Mouse (Mus musculus) embryonic facial prominence, embryonic 10.5 days (tissue): ENCODE measurements at regions not wholly inside any gene's neighbourhood (a gene's known extent, or its start where the extent isn't known, plus 50 kb on each side); places are given as distances from the start of the nearest gene placed in this dataset.

Experiments used
- DNase-seq: peaks from one replicate; pipeline ENCODE4 v3.0.0-alpha.2; 2017; ENCODE audit warnings: low spot score
- H3K27ac ChIP-seq: fragments of 300-500 bp; sonication (generic); replicated peaks from 2 replicates; pipeline ENCODE4 v1.5.1; 2016; ENCODE audit warnings: mild to moderate bottlenecking
- H3K27me3 ChIP-seq: fragments of 300-500 bp; sonication (generic); replicated peaks from 2 replicates; pipeline ENCODE4 v1.6.1; 2016; ENCODE audit warnings: low read depth, mild to moderate bottlenecking; ENCODE audit not compliant: poor library complexity, severe bottlenecking
- H3K36me3 ChIP-seq: fragments of 300-500 bp; sonication (generic); replicated peaks from 2 replicates; pipeline ENCODE4 v1.6.1; 2016; ENCODE audit warnings: mild to moderate bottlenecking, moderate library complexity
- H3K4me1 ChIP-seq: fragments of 300-500 bp; sonication (generic); 2 replicates; pipeline ENCODE4 v1.6.1; 2016
- H3K4me3 ChIP-seq: fragments of 300-500 bp; sonication (generic); 2 replicates; pipeline ENCODE4 v1.5.1; 2016; ENCODE audit warnings: mild to moderate bottlenecking, moderate library complexity
- H3K9me3 ChIP-seq: fragments of 300-500 bp; sonication (generic); 2 replicates; pipeline ENCODE4 v1.6.1; 2016; ENCODE audit warnings: mild to moderate bottlenecking
- WGBS: fragments of 180-500 bp; shearing (Covaris S2); methylation state at CpG from one replicate; pipeline ENCODE4 v1.1.7; 2016; 5-methylcytosine and 5-hydroxymethylcytosine counted together

GRCm38 (mm10) chr15:60193157-60193556, 176.7 kb upstream of the 4933412E24Rik start:
- Histone ChIP-seq H3K27ac (no peak overlapping the region), H3K36me3 (no peaks in the 10 kb centered on the region), H3K4me1 (no peaks in the 10 kb centered on the region), H3K9me3 (no peaks in the 10 kb centered on the region), H3K4me3 (no peak overlapping the region), H3K27me3 (no peaks in the 10 kb centered on the region)
- WGBS: 88% methylated on average over 3 of the region's 3 CpGs
- no peak for DNase-seq

GRCm38 (mm10) chr15:60187002-60187715, 170.7 kb upstream of the 4933412E24Rik start:
- H3K4me3 ChIP-seq: no peak overlapping the region
- 0 out of 2 replicates have a peak, but pooled peaks cover 5% of the 10 kb centered on the region for H3K4me1 ChIP-seq
- H3K9me3 ChIP-seq: no peaks in the 10 kb centered on the region
- H3K27ac ChIP-seq: no peak overlapping the region
- no peaks in the 10 kb centered on the region for H3K27me3 ChIP-seq
- 53% methylated on average over 5 of the region's 5 CpGs for WGBS
- no peaks in the 10 kb centered on the region for H3K36me3 ChIP-seq
- no peak for DNase-seq

GRCm38 (mm10) chr15:60141554-60142070, 125.2 kb upstream of the 4933412E24Rik start:
- no peak overlapping the region for H3K27ac ChIP-seq
- DNase-seq: no peak
- H3K27me3 ChIP-seq: no peaks in the 10 kb centered on the region
- WGBS: 92% methylated on average over 6 of the region's 6 CpGs
- no peaks in the 10 kb centered on the region for H3K36me3 ChIP-seq
- H3K9me3 ChIP-seq: no peaks in the 10 kb centered on the region
- no peak overlapping the region for H3K4me3 ChIP-seq
- no peaks in the 10 kb centered on the region for H3K4me1 ChIP-seq

GRCm38 (mm10) chr15:60136671-60137070, 120.3 kb upstream of the 4933412E24Rik start:
- Histone ChIP-seq H3K9me3 (no peaks in the 10 kb centered on the region), H3K27ac (no peak overlapping the region)
- 89% methylated on average over 2 of the region's 2 CpGs for WGBS

DNA sequence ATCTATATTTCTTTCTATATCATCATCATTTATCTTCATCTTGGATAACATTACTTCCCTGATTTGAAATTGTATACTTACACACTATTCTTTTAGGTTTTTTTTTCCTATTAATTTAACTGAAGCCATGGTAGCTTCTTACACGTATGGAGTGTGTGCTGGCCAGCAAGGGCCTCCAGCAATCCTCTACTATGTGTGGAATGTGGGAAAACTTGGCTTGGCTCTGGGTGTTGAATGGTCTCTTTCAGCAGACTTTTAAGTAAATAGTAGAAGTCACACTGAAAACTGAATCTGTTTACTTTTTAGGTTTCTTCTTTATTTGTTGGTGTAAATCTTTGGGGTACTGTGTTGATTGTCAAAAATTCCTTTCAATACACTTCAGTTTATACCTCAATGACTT, 118.1 kb upstream of the 4933412E24Rik start:
- no peak for DNase-seq
- no peaks in the 10 kb centered on the region for H3K9me3 ChIP-seq
- H3K4me3 ChIP-seq: no peak overlapping the region
- H3K36me3 ChIP-seq: no peaks in the 10 kb centered on the region
- no peaks in the 10 kb centered on the region for H3K4me1 ChIP-seq
- no peak overlapping the region for H3K27ac ChIP-seq
- WGBS: 35% methylated on average over 1 of the region's 1 CpGs
- H3K27me3 ChIP-seq: no peaks in the 10 kb centered on the region

More at GRCm38 (mm10) chr15:60136671-60137070, 120.3 kb upstream of the 4933412E24Rik start:
- no peak for DNase-seq
- no peaks in the 10 kb centered on the region for H3K27me3 ChIP-seq
- H3K4me3 ChIP-seq: no peak overlapping the region
- H3K36me3 ChIP-seq: no peaks in the 10 kb centered on the region
- H3K4me1 ChIP-seq: no peaks in the 10 kb centered on the region

DNA sequence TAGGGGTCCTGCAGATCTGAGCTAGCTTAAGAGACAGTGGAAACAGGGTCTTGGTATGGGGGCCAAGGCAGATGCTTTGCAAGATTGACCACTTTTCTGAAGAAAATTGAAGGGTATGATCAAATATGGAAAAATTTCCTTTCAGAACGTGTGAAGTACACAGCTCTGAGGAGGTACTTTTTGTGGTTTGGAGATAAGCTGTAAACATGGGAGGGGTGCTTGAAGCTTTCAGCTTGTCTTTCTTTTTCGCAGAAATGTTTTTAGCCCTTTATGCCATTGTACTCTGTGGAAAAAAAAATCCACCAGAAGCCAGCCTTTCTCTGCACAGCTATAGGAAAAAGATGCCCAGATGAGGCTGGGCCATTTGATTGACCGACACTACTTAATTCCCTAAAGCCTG, 116.3 kb upstream of the 4933412E24Rik start:
- no peak for DNase-seq
- Histone ChIP-seq H3K9me3 (no peaks in the 10 kb centered on the region), H3K27me3 (no peaks in the 10 kb centered on the region), H3K4me1 (no peaks in the 10 kb centered on the region), H3K27ac (no peak overlapping the region), H3K4me3 (no peak overlapping the region), H3K36me3 (no peaks in the 10 kb centered on the region)
- WGBS: 82% methylated on average over 3 of the region's 3 CpGs

GRCm38 (mm10) chr15:60124461-60124860, 108.0 kb upstream of the 4933412E24Rik start:
- H3K36me3 ChIP-seq: no peaks in the 10 kb centered on the region
- no peaks in the 10 kb centered on the region for H3K27me3 ChIP-seq
- no peaks in the 10 kb centered on the region for H3K9me3 ChIP-seq
- 86% methylated on average over 3 of the region's 3 CpGs for WGBS
- DNase-seq: no peak
- H3K27ac ChIP-seq: no peak overlapping the region
- no peaks in the 10 kb centered on the region for H3K4me1 ChIP-seq
- H3K4me3 ChIP-seq: no peak overlapping the region

DNA sequence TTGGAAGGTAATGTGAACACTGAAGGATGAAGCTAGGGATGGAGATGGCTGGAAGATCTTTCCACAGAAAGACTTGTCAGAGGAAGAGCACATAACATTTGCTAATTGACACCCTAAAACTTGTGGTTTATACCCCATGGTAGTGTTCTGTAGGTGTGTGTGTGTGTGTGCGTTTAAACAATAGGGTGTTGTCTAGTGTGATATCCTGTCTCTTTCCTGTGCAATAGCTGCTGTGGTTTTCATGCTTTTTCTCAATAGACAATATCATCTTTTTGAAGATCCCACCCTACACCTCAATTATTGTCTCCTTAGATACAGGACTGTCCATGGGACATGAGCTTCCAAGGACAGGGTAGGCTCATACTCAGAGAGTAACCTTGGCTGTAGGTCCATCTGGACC, 103.5 kb upstream of the 4933412E24Rik start:
- H3K4me3 ChIP-seq: no peak overlapping the region
- DNase-seq: no peak
- no peaks in the 10 kb centered on the region for H3K4me1 ChIP-seq
- no peaks in the 10 kb centered on the region for H3K27me3 ChIP-seq
- H3K36me3 ChIP-seq: no peaks in the 10 kb centered on the region
- no peaks in the 10 kb centered on the region for H3K9me3 ChIP-seq
- H3K27ac ChIP-seq: no peak overlapping the region
- 93% methylated on average over 1 of the region's 1 CpGs for WGBS

GRCm38 (mm10) chr15:60111885-60112284, 95.5 kb upstream of the 4933412E24Rik start:
- Histone ChIP-seq H3K27ac (no peak overlapping the region), H3K4me3 (no peak overlapping the region), H3K27me3 (no peaks in the 10 kb centered on the region), H3K9me3 (no peaks in the 10 kb centered on the region), H3K36me3 (no peaks in the 10 kb centered on the region), H3K4me1 (no peaks in the 10 kb centered on the region)
- WGBS: 83% methylated on average over 3 of the region's 3 CpGs
- DNase-seq: no peak

DNA sequence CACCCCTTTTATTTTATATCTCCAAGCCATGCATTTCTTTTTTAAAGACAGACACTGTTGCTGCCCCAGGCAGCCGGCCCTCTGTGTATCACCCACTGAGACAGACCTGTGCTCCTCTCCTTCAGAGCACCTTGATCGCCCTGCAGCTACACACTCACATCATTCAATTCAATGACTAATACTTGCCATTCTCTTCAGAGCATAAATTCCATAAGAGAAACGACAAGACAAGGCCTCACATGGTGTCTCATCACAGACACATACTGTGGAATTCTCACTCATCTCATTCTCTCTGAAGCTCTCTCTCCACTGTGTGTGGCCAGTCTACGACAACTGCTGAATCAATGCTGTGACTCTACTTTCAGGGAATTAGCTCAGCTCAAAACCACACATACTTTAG, 94.6 kb upstream of the 4933412E24Rik start:
- H3K4me1 ChIP-seq: no peaks in the 10 kb centered on the region
- DNase-seq: no peak
- 82% methylated on average over 4 of the region's 4 CpGs for WGBS

DNA sequence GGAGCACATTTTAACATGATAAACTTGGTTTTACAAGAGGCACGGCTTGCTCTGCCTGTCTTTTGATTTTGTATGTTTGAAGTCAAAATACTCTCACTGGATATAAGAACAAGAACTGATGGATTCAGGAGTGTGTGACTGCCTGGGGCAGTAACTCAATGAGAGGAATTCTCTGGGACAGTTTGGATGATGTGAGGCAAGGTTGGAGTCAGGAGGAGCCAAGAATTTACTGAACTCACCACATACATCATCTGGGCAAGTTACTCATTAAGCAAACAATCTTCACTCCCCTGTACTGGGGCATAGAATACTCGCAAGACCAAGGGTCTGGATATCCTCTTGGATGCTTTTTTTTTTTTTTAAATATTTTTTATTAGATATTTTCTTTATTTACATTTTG, 87.7 kb upstream of the 4933412E24Rik start:
- no peak overlapping the region for H3K27ac ChIP-seq
- H3K27me3 ChIP-seq: no peaks in the 10 kb centered on the region
- 79% methylated on average over 2 of the region's 2 CpGs for WGBS
- H3K4me1 ChIP-seq: no peaks in the 10 kb centered on the region
- no peaks in the 10 kb centered on the region for H3K9me3 ChIP-seq
- DNase-seq: no peak
- no peaks in the 10 kb centered on the region for H3K36me3 ChIP-seq
- H3K4me3 ChIP-seq: no peak overlapping the region

More for the DNA sequence above, 94.6 kb upstream of the 4933412E24Rik start:
- no peaks in the 10 kb centered on the region for H3K27me3 ChIP-seq
- no peak overlapping the region for H3K4me3 ChIP-seq
- no peaks in the 10 kb centered on the region for H3K9me3 ChIP-seq
- no peaks in the 10 kb centered on the region for H3K36me3 ChIP-seq
- H3K27ac ChIP-seq: no peak overlapping the region

DNA sequence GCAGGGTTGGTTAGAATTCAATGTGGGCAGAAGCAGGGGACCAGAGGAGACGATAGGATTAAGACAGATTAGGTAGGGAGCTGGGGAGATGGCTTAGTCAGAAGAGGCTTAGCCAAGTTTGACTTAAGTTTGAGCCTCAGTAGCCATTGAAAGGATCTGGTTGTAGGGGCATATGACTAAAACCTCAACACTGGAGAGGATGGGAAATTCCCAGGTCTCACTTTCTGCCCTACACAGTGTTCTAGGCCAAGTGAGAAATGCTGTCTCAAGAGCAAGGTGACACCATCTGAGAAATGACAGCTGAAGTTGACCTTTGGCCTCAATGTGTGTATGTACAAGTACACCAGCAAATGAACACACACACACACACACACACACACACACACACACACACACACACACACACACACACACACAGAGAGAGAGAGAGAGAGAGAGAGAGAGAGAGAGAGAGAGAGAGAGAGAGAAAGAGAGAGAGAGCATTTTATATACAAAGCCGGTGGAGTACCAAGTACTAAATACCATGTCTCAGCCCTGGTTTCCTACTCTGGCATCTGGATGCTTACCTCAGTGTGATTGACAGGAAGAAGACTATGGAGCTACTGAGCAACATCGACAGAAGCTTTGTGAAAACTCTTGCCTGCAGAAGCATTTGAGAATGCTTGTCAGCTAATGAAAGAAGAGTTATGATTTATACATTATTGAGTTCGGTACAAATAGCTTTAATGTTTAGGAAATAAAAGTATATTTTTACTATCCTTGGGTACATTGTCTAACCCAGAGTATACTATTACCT, 85.3 kb upstream of the 4933412E24Rik start:
- Histone ChIP-seq H3K4me3 (no peak overlapping the region), H3K9me3 (no peaks in the 10 kb centered on the region), H3K27ac (no peak overlapping the region), H3K36me3 (no peaks in the 10 kb centered on the region), H3K4me1 (no peaks in the 10 kb centered on the region), H3K27me3 (no peaks in the 10 kb centered on the region)
- 86% methylated on average over 4 of the region's 4 CpGs for WGBS
- DNase-seq: no peak

DNA sequence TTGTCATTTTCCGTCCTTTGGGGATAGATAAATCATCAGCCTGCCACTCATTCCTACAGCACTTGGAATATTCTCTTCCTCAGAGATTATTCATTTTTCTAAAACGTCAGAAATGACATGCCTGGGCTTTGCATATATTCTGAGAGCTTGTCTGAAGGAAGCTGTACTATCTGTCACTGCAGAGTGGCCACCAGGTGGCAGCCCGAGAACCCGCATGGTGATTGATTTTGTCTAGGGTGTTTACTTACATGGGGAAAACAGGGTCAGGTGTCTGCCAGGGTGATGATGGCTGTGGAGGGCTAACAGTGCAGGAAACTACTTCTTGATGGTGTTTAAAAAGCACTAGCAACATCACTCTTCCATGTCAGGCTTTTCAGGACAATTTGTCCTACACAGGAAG, 80.7 kb upstream of the 4933412E24Rik start:
- Histone ChIP-seq H3K27ac (no peak overlapping the region), H3K9me3 (no peaks in the 10 kb centered on the region), H3K4me3 (no peak overlapping the region), H3K36me3 (no peaks in the 10 kb centered on the region), H3K27me3 (no peaks in the 10 kb centered on the region), H3K4me1 (no peaks in the 10 kb centered on the region)
- peak; percentile 72 for DNase-seq
- WGBS: 12% methylated on average over 4 of the region's 4 CpGs
